Mouse (Mus musculus) brain, embryonic 18.5 days (tissue): ENCODE measurements at regions not wholly inside any gene's neighbourhood (a gene's known extent, or its start where the extent isn't known, plus 50 kb on each side); places are given as distances from the start of the nearest gene placed in this dataset.

Source experiments
- DNase-seq: peaks from one replicate; pipeline ENCODE4 v3.0.0-alpha.2; 2012; ENCODE audit warnings: low read depth, low spot score

GRCm38 (mm10) chr16:77537351-77537750 is 64.5 kb downstream of the Gm11146 start:
- DNase-seq = peak; percentile 18

GRCm38 (mm10) chr16:77536746-77537145 is 65.1 kb downstream of the Gm11146 start:
- DNase-seq = peak; percentile 74

GRCm38 (mm10) chr16:77536314-77536713 is 65.6 kb downstream of the Gm11146 start:
- peak; percentile 59 for DNase-seq

- peak; percentile 37 for DNase-seq
Measured at GRCm38 (mm10) chr16:77535021-77535420, 66.9 kb downstream of the Gm11146 start.

GRCm38 (mm10) chr16:77531596-77531995 is 70.3 kb downstream of the Gm11146 start:
- DNase-seq = no peak

DNA sequence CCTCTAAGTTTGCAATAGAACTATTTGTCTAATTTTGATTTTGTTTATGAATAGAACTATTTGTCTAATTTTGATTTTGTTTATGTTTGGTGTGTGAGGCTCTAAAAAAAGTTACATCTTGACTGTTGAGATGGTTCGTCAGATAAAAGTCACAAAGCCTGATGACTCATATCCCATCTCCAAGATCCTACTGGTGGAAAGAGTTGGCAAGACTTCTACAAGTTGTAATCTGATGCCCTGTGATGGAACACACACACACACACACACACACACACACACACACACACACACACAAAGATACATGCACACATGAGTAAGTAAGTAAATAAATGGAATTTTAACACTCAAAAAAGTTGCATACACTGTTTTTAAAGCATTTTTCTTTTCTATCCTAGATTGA is 73.9 kb downstream of the Gm11146 start:
- no peak for DNase-seq

- DNase-seq = no peak
Measured at GRCm38 (mm10) chr16:77514606-77515005, 87.3 kb downstream of the Gm11146 start.

DNA sequence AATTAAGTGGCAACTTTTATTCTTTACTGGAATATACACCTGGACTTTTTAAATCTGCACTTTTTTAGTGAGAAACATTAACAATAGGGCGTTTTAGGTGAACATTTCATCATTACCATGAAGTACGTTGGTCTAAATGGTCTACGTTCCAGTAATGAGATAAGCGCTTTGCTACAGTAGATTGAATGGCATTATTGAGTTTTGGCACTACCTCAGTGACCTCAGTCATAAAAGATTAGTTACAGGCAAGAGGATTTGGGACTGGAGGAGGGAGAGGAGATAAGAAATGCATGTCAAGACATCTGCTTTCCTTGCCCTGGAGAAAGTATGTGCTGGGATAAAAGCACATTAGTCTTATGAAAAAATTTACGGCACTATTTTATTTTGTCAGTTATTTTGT is 98.3 kb downstream of the Gm11146 start:
- no peak for DNase-seq

GRCm38 (mm10) chr16:77502916-77503315 is 99.0 kb downstream of the Gm11146 start:
- no peak for DNase-seq

DNA sequence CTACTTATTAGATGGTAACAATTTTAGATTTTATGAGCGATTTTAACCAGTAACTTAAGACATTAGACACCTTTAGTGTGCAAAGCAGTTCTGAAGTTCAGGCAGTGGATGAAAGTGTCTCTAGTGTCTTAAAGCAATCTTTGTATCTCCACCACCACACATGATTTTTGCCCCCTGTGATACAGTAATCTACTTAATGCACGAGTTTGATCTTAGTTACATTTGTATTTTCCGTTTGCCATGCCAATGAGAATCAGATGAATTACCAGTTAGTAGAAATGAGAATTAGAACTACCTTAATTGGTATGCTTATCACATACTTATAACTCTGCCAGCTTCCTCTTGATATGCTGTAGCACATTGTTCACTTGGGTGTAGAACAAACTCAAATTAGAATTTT is 99.9 kb downstream of the Gm11146 start:
- DNase-seq = no peak

GRCm38 (mm10) chr16:77500981-77501380 is 100.9 kb downstream of the Gm11146 start:
- no peak for DNase-seq

GRCm38 (mm10) chr16:77500413-77500812 is 101.5 kb downstream of the Gm11146 start:
- no peak for DNase-seq

- DNase-seq = peak; percentile 77
Measured at GRCm38 (mm10) chr16:77499537-77500301, 102.2 kb downstream of the Gm11146 start.

- DNase-seq = no peak
Measured at GRCm38 (mm10) chr16:77495310-77495709, 106.6 kb downstream of the Gm11146 start.

GRCm38 (mm10) chr16:77494042-77494441 is 107.9 kb downstream of the Gm11146 start:
- DNase-seq = no peak

DNA sequence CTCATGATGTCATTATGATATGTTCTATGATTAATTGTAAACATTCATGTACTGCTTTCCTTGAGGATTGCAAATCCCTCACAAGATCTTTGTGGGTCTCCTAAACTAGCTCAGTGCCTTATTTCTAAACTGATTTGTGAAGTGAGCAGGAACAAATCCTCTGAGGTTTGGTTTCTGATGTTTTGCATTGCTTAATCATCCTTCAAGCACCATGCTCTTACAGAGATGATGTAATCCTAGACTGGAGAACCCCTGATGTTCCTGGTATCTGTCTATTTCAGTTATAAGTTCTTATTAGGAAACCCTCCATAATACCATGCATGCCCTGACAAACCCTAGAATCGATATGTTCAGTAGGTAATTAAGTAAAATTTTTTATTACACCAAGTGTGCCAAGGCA is 113.7 kb downstream of the Gm11146 start:
- DNase-seq = no peak

GRCm38 (mm10) chr16:77479812-77480211 is 122.1 kb downstream of the Gm11146 start:
- no peak for DNase-seq

DNA sequence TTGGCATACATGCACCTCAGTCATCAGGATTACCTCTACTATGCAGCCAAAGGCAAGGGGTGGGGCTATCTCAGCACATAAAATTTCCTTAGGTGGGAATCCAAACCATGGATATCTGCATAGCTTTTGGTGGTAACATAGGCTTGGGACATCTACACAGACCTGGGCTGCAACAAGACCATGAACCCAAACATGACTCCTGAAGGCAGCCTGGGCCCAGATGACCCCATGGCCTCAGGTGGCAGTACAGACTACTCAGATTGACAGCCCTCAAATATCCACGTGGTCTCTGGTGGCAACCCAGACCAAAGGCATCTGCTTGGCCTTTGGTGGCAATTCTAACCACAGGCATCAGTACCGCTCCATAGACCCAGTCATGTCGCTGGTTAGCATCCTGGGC is 130.0 kb downstream of the Gm11146 start:
- no peak for DNase-seq

GRCm38 (mm10) chr16:77469903-77470302 is 132.0 kb downstream of the Gm11146 start:
- DNase-seq = no peak

DNA sequence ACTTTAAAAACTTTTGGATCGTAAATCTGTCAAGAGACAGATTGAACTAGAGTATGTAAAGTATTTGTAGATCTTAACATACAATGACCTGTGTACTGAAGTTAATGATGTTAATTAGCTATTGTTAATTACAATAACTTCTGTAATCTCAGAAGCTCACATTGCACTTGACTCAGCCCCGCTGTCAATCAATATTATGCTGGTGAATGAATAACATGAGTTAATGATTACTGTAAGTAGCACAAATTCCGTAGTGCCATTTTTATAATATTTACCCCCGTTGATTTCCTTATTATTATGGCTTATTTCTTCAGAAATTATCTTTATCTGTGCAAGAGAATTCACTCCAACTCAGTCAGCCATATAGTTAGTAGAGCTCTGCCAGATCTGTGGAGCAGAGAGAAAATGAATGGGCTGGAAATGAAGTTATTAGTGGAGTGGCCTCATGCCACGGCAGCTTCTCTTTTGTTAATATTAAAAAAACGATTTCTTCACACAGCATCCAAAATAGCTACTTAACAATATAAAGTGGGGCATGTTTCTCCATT is 132.5 kb downstream of the Gm11146 start:
- DNase-seq = no peak

GRCm38 (mm10) chr16:77467216-77467615 is 134.7 kb downstream of the Gm11146 start:
- no peak for DNase-seq

GRCm38 (mm10) chr16:77464623-77465022 is 137.3 kb downstream of the Gm11146 start:
- no peak for DNase-seq

DNA sequence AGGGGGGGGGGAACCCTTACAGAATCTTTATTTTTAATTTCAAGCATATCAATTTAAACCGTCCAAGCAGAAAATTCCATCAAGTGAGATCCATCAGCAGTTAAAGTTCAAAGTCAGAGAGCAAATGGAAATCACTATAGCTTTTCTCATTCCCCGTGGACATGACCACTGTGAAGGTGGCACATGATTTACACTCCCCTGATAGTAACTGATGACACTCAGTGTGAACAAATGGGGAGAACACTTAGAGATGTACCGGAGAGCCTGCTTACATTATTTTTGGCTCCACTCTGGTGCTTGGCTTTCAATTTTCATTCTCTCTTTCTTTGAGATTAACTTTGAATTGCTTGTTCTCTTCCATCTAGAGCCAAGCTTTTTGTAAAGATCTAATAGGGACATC is 140.0 kb downstream of the Gm11146 start:
- DNase-seq = no peak
